Comparison of ENCODE assay signal across 8 mouse cellular contexts in genomic region chr9:89908601-89909000, GRCm38 (mm10). TPM values are rescaled to one million over a fixed set of nuclear protein-coding genes. Genes with fewer than 3 reads are reported as not detected.
DNase-seq lines count a peak whose midpoint lies in the region; ATAC-seq and TF ChIP-seq lines count a peak whose summit lies in the region.

No protein-coding gene starts in this region.

- no peak for TF ChIP-seq EP300 in heart, adult 2 months (IDR thresholded peaks at IDR 0.05; ENCODE audit: insufficient read depth, low read depth, low read length)
- no peak for TF ChIP-seq EP300 in liver, embryonic 14.5 days (IDR thresholded peaks at IDR 0.05; ENCODE audit: low read depth)

- no peak for TF ChIP-seq POLR2A in heart, adult 2 months (IDR thresholded peaks at IDR 0.05; ENCODE audit: insufficient read depth, low read depth, low read length)

- no peak overlapping the region for H3K27ac ChIP-seq in heart, adult 2 months
- no peak overlapping the region for H3K27ac ChIP-seq in intestine, embryonic 16.5 days (ENCODE audit: low read length)
- H3K27ac ChIP-seq in liver, embryonic 14.5 days = no peak overlapping the region

- peaks cover 17% of the 10 kb centered on the region for H3K27me3 ChIP-seq in heart, adult 2 months (ENCODE audit: control insufficient read depth, insufficient read depth, low read length)
- H3K27me3 ChIP-seq in intestine, embryonic 16.5 days (replicated peaks; ENCODE audit: control insufficient read depth, insufficient read depth, low read length) = peaks cover 59% of the 10 kb centered on the region
- peaks cover 52% of the 10 kb centered on the region for H3K27me3 ChIP-seq in liver, embryonic 14.5 days (ENCODE audit: control insufficient read depth, insufficient read depth, low read length)

- 0 out of 2 replicates have a peak overlapping the region, but pooled peaks have one; percentile 2 for H3K4me3 ChIP-seq in heart, adult 2 months
- H3K4me3 ChIP-seq in intestine, embryonic 16.5 days (ENCODE audit: low read length) = peak overlapping the region; percentile 58
- H3K4me3 ChIP-seq in liver, embryonic 14.5 days (ENCODE audit: insufficient read depth in 1 of 2, low read depth in 2 of 2, low read length in 2 of 2) = no peak overlapping the region; a peak in 1 of 4 replicates

- H3K4me2 ChIP-seq in intestine, embryonic 16.5 days (ENCODE audit: low read depth, low read length) = peak overlapping the region; percentile 92
- peak overlapping the region; percentile 26; the same call in 1 of the 2 replicates for H3K4me2 ChIP-seq in liver, embryonic 14.5 days (ENCODE audit: low read depth)

- peak; percentile 34 to 54 for DNase-seq in heart, adult 2 months
- no peak for DNase-seq in heart, adult 9 months (ENCODE audit: low spot score in 2 of 2)
- DNase-seq in cerebellum, adult 11-12 months = peak; percentile 78
- DNase-seq in liver, embryonic 14.5 days (ENCODE audit: low read depth in 3 of 3, low spot score in 3 of 3) = no peak
- DNase-seq in right cerebral cortex, postnatal 14 days = peak; percentile 58
- DNase-seq in gastrocnemius, postnatal 36 days = no peak

- 2% methylated on average over 33 of the region's 33 CpGs for WGBS in heart, adult 2 months
- under 1% methylated on average over 33 of the region's 33 CpGs for WGBS in intestine, embryonic 16.5 days
- 2% methylated on average over 33 of the region's 33 CpGs for WGBS in liver, embryonic 14.5 days (ENCODE audit: insufficient replicate concordance)

- H3K79me2 ChIP-seq in heart, adult 2 months (replicated peaks; ENCODE audit: control insufficient read depth, insufficient read depth, low read length) = no peaks in the 10 kb centered on the region

- H3K9me3 ChIP-seq in intestine, embryonic 16.5 days (ENCODE audit: control insufficient read depth, low read length) = no peaks in the 10 kb centered on the region
- H3K9me3 ChIP-seq in liver, embryonic 14.5 days (ENCODE audit: control insufficient read depth, low read length) = no peaks in the 10 kb centered on the region

- peak; percentile 47 for ATAC-seq in frontal cortex, adult (ENCODE audit: low TSS enrichment)
- no peak for ATAC-seq in intestine, embryonic 16.5 days
- ATAC-seq in liver, embryonic 14.5 days (ENCODE audit: insufficient read depth) = no peak

- no peak for TF ChIP-seq CTCF in heart, adult 2 months (IDR thresholded peaks at IDR 0.05)
- no peak for TF ChIP-seq CTCF in liver, embryonic 14.5 days (IDR thresholded peaks at IDR 0.05; ENCODE audit: low read depth)

- peaks cover 1% of the 10 kb centered on the region; the same call in 1 of the 2 replicates for H3K4me1 ChIP-seq in heart, adult 2 months (ENCODE audit: control insufficient read depth, insufficient read depth, low read length)
- H3K4me1 ChIP-seq in intestine, embryonic 16.5 days (ENCODE audit: control insufficient read depth, insufficient read depth, low read length) = peaks cover 21% of the 10 kb centered on the region
- no peaks in the 10 kb centered on the region; a peak in 1 of 4 replicates for H3K4me1 ChIP-seq in liver, embryonic 14.5 days (replicated peaks; ENCODE audit: control insufficient read depth in 2 of 2, insufficient read depth in 2 of 2, low read length in 1 of 2)

- intact Hi-C loops in heart, adult 2 months (cut with DNase I) = no loop called here
- intact Hi-C loops in gastrocnemius, postnatal 36 days (cut with DNase I) = no loop called here

- H3K9ac ChIP-seq in heart, adult 2 months (ENCODE audit: low read depth, low read length) = no peak overlapping the region
- 0 out of 2 replicates have a peak overlapping the region, but pooled peaks have one; percentile 33 for H3K9ac ChIP-seq in intestine, embryonic 16.5 days (ENCODE audit: low read depth, low read length)
- no peak overlapping the region for H3K9ac ChIP-seq in liver, embryonic 14.5 days (replicated peaks)

- H3K36me3 ChIP-seq in heart, adult 2 months (ENCODE audit: control insufficient read depth, insufficient read depth, low read length) = no peaks in the 10 kb centered on the region
- no peaks in the 10 kb centered on the region for H3K36me3 ChIP-seq in intestine, embryonic 16.5 days (ENCODE audit: control insufficient read depth, insufficient read depth, low read length)
- no peaks in the 10 kb centered on the region for H3K36me3 ChIP-seq in liver, embryonic 14.5 days (replicated peaks; ENCODE audit: control insufficient read depth, insufficient read depth, low read depth)

RNA-seq across cellular contexts. Expression of gene Rasgrf1, which starts 1.1 kb away (rescaled TPM):
- not detected for total RNA-seq in heart, adult 2 months (2021)
- not detected in 2 replicates for polyA plus RNA-seq in heart, adult 2 months (2012; rRNA removed)
- 0.12 and 0.20 TPM in 2 replicates for polyA plus RNA-seq in intestine, embryonic 16.5 days (2015; fragmentation: Nextera tagmentation; extraction: Ambion mirVana)
- 0.01 TPM in 2 replicates for polyA plus RNA-seq in liver, embryonic 14.5 days (2012; rRNA removed)
- not detected in 2 replicates for polyA plus RNA-seq in liver, embryonic 14.5 days (2014; fragmentation: Nextera tagmentation; extraction: Ambion mirVana)
- total RNA-seq in gastrocnemius, postnatal 36 days (2021) = not detected

Comparison
In these comparisons a context has a peak if more than half of its experiments do, and no peak if none do; other contexts are left out.
1. DNase-seq: peak in heart, adult 2 months (2 of 2), cerebellum, adult 11-12 months (single experiment) and right cerebral cortex, postnatal 14 days (single experiment); none in heart, adult 9 months (0 of 2), liver, embryonic 14.5 days (0 of 3) and gastrocnemius, postnatal 36 days (0 of 2).
2. H3K4me3 ChIP-seq: peak in heart, adult 2 months (single experiment) and intestine, embryonic 16.5 days (single experiment); none in liver, embryonic 14.5 days (0 of 2).